Mouse (Mus musculus) Muller cell, postnatal 12 days (primary cell): ENCODE results near the gene Myo18a.

Source experiments
- DNase-seq: peaks from one replicate; pipeline ENCODE4 v3.0.0-alpha.2; 2015; ENCODE audit errors: inconsistent ontology term

Gene Myo18a

DNA sequence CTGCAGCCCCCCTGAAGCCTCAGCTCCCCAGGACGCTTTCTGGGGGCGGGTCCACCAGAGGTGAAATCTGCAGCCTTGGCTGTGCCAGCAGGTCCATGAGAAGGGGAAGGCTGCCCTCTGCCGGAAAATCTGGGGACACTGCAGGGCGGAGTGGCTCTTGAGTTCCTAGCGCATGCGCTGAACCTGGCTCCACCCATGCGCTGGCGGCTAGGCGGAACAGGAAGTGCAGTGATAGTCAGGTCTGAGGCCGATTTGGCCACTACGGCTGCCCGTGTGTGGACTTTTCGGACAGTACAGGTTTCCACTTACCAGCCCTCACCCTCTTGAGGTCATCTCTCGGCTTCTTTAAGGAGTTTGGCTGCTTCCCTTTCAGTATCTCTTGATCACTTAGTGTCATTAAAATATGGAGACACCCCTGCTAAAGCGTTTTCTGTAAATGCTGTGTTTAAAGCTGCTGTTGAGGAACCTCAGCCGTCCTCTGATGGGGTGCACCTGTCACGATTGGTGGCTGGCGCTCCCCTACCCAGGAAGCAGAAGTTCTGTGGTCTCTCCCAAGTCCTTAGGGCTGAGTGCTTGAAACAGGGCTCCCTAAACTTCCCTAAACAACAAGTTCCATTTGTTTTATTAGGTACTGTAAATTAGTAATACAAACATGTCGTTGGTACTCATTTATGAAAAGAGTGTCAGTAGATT, 30.3 kb downstream of the Myo18a start:
- peak; percentile 94 for DNase-seq

DNA sequence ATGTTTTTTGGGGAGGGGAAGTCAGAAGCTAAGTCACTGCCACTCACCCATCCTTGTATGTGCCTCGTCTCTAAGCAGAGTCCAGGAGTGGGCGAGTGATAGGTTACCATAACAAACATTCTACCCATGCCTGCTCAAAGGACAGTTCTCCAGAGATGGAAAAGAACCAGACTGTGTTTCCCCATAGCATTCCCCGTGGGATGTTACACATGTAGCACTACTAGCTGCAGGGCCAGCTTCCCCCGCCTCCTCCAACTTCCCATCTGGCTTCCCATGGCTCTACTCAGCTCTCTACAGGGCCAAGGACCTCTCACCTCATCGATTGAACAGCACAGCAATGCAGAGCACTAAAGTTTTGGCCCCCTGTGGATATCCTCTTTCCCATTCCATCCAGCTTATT, 32.2 kb downstream of the Myo18a start:
- DNase-seq: no peak

DNA sequence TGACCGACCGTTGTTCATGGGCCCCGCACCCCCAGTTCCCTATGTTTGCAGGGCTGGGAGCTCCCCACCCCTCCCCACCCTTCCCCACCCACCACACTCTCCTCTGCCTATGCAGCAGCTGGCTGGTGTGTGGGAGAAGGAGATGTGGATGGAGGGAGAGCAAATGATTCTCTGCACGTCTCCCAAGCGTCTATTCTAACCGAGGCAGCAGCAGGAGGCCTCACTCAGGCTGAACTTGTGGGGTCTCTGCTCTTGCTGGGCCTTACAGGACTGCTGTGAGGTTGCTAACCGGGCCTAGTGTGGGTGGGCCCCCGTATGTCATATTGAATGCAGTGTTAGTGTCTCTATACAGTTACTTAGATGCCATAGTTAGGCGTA, 37.4 kb downstream of the Myo18a start:
- DNase-seq: no peak

DNA sequence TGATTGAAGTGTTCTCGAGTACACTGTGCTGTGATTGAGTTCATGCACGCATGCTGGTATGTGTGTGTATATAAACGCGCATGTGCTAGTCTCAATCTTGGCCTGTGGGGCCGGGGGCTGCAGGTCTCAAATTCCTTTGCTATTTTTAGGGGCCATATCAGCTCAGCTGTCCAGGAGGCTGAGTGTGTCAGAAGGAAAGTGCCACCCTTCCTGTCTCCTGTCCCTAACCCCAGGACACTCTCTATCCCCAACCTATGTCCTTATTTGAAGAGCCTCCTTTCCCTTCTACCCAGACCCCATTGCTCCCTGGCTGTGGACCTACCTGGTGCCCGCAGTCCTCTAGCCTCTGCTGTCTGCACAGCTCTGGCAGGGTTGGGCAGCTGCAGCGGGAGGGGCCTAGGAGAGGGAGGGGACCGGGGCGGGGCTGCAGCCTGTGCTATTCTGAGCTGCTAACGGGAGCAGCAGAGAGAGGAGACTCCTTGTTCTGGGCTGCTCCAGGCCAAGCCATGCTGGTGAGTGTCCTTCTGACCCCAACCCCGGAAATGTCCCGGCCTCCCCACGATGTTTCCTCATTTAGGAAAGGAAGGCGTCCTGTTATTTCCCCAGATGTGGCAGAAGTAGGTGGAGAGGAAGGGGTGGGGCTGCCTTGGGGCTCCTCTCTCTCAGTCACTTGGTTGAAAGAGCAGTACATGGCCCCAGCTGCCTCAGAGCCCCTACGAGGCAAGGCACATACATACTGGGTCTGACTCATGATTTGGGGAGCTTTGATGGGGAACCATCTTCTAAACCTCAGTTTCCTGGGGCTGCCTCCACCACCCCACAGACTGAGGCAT, 38.0 kb downstream of the Myo18a start:
- peak; percentile 71 for DNase-seq

DNA sequence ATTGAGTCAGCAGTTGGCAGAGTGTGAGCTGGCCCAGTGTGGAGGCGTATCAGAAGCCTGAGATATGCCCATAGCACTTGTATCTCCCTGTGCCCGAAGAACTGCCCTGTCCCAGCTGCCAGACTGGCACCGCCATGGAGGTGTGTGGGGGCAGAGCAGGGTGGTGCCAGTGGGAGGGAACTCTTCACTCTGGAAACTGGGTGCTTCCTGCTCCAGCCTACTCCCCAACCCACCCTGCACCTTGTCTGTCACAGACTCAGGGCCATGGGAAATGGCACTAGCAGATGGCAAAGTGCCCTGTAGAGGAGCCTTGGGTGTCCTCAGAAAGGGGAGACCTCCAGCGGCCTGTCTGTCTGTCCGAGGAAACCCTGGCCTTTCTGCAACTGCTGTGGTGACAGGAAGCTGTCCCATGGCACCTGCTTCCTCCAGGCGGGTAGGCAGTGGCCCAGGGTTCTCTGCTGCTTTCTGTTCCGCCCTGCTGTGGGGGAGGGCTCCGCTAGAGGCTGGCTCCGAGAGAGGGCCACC, 39.4 kb downstream of the Myo18a start:
- no peak for DNase-seq

DNA sequence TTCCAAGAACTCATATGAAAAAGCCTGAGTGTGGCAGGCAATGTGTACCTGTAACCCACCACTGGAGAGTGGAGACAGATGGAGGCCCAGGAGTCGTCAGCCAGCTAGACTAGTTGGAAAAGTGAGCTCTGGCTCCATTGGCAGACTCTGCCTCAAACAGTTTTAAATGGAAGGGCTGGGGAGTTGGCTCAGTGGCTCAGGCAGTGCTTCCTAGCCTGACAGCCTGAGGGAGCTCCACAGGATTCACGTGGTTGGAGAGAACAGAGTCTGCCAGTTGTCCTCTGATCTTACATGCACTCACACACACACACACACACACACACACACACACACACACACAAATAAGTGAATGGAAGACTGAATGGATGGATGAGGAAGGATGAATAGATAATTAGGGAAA, 43.2 kb downstream of the Myo18a start:
- DNase-seq: no peak

DNA sequence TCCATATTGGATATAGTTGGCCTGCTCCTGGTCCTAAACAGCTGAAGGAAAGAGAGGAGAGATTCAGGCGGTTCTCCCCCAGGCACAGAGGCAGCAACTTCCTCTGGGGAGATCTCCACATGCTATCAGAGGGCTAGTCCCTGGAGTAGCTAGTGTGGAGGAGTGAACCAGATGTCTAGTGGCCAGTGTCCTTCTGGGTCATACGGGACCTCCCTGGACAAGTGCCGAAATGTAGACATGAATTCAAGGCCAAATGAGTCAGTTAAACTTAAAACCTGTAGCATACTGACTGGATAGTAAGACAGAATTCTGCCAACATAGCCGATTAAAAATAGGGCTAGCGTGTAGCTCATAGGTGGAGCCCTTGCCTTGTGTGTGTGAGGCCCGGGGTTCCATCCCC, 43.8 kb downstream of the Myo18a start:
- no peak for DNase-seq

DNA sequence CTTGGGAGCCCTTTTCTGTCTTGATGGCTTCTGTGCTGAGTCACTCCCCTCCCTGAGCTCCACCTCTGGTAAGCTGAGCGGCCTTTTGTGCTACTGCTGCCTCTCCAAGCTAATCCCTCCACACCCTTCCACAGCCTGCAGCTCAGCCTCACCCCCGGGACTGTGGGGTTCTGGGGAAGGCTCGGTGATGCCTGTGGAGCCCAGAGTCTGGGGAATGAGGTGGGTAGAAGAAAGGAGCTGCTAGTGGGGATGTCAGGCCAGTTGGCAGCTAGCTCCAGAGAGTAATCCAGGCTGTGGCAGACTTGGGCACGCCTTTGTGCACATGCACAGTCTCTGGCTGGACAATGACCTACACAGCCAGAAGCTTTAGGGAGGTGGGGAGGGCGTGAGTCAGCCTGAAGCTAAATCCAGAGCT, 45.0 kb downstream of the Myo18a start:
- peak; percentile 89 for DNase-seq

DNA sequence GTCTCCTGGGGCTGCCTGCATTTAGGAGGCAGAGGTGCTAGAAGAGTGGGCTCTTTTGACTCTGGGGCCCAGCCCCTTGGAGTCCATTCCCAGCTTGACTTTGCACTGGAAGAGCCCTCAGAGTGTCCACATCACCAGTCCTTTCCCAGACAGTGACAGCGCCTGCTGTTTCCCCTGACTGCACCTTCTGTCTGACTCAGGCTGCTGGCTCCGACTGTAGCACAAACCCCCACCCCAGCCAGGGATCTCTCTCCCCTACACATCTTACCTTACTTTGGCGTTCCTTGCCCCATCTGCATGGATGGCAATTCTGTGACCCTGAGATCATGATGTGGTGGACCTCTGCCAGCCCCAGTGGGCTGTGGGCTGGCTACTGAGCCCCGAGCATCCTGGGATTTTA, 46.2 kb downstream of the Myo18a start:
- DNase-seq: no peak

DNA sequence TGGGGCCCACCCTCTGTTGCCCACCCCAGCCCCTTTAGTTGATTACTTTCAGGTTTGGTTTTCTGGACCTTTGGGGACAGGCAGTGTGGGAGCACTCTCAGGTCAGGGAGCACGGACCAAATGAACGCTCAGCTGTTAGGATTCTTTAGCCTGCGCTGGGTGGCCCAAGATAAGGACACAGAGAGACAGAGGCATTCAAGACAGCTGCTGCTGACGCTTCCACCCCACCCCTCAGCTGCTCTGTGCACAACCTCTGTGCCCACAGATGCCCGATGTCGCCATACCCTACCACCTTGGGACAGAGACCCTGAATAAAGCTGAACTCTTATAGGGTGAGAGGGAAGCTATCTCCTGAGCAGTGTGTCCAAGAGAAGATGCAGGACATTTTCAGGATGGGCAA, 47.0 kb downstream of the Myo18a start:
- no peak for DNase-seq

DNA sequence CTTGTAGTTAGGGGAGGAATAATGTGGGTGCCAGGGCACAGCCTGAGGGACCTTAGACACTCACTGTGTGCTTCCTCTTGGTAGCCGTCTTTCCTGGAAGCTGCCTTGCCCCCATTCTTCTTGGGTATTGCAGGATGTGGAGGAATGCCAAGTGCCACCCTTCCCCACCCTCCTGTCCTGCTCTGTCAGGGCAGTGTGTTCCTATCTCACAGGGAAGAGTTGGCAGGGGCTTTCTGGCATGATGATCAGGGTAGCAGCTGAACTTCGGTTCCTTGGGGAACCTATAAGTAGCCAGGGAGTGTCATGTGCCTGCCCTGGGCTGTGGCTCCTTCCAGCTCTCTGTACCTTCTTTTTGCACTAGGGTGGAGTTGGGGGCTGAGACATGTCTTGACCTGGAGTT, 50.9 kb downstream of the Myo18a start:
- DNase-seq: no peak

DNA sequence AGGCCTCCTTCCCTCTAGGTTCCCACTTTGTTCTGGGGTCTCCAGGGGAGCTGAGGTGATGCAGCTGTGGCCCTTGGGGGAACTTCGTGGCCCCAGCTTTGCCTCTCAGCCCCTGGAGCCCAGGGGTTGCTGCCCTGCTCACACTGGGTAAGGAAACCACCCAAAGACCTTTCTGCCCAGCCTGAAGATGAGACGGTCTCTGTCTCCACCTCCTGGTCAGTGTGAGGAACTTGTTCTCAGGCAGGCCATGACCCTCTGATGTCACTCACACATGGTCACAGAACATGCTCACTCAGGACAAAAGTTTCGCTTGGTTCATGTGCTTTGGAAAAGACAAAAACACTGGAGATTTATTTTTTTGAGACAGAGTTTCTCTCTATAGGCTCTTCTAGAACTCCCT, 53.0 kb downstream of the Myo18a start:
- peak; percentile 69 for DNase-seq

DNA sequence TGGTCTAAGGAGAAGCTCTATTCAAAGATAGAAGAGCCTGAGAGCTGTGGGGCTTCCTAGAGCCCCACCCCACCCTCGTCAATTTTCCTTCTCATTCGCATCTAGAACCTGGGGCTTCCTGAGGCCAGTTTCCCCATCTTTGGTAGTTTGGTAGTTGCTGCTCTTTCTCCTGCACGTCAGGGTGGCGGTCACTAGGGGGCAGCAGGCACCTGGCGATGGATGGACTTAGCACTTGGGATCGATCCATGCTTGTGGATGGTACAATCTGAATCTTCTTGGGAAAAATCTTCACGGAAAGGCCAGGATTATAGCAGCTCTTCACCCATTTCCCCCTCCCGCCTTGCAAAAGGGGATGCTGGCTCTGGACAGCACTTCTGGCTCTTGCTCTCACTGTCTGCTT, 58.6 kb downstream of the Myo18a start:
- DNase-seq: no peak

DNA sequence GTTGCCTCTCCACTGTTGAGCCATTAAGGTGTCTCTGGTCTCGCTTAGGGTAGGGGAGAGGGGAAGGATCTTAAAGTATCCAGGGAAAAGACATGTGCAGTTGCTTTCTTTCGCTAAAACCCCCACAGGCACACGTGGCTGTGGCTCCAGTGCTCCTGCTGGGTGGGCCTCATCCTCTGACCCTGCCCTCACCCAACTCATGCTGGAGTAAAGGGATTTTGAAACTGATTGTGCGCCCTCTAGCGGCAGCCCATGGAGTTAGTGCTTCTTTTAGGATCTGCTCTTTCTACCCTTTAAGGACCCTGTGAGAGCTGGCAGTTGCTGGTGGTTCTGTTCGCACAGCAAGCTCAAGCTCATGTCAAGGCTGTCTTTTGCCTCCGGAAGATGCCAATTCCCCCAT, 59.7 kb downstream of the Myo18a start:
- DNase-seq: no peak

DNA sequence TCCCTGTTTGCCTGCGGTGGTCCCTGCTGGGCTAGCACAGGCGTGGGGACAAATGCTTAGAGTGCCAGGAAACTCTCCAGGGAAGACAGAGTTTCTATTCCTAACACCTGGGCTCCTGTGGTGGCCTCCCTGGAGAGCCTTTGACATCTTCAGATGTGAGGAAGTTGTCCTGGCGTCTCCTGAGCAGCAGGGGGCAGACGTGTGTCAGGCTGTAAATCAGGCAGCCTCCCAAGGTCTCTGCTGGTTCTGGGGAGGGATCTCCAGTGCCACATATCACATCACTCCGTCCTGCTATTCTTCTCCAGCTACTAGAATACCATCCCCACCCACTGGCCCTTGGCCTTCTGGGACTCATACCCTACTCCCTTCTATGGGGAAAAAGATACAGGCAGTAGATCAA, 62.8 kb downstream of the Myo18a start:
- peak; percentile 55 for DNase-seq

DNA sequence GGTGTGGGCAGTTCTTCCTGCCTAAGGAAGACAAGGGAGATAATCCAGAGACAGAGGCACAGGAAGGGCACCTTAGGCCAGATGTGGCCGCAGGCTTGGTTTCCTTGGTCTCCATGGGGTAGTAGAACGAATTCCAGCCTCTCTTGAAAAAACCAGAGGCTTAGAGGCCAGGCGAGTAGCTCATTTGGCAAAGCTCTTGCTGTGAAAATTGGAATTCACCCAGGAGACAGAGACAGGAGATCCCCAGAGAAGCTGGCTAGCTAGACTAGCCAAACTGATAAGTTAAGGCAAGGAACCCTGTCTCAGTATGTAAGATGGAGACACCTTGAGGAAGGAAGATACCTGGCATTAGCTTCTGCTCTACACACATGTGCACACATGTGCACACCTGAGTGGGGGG, 63.3 kb downstream of the Myo18a start:
- no peak for DNase-seq

DNA sequence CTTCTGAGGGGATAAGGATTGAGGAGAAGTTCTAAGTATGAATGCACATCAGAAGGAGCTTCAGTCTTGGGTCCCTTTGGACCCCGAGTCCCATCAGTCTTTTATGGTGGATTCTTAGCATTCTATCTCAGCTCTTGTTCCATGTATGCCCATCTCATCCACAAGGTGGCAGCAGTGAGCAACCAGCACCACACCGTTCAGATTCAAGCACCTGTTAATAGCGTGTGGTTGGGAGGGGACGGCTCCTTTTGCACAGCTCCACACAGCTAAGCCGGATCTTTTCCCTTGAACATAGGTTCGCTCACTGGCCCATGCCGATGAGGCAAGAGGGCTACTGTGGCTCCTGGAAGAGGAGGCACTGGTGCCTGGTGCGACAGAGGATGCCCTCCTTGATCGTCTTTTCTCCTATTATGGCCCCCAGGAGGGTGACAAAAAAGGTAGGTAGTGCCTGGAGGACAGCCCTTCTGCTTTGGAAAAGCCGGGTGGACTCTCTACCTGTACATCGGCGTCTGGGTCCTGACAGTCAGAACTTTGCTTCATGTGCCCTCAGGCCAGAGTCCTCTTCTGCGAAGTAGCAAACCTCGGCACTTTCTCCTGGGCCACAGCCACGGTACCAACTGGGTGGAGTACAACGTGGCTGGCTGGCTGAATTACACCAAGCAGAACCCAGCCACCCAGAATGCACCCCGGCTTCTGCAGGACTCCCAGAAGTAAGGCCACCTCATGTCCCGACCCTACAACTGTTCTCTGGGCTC, 64.4 kb downstream of the Myo18a start:
- no peak for DNase-seq

DNA sequence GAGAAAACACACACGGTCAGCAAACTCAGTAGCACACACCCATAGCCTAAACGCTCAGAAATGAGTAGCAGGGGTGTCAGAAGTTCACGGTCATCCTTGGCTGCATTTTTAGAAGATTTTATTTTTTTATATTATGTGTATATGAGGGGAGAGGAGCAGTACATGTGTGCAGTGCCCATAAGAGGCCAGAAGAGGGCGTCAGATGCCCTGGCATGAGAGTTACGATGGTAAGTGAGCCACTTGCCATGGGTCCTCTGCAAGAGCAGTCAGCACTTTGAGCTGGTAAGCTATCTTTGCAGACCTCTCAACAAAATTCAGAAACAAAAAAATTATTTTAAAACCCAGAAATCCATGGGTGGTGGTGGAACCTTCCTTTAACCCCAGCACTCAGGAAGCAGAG, 65.1 kb downstream of the Myo18a start:
- DNase-seq: no peak

DNA sequence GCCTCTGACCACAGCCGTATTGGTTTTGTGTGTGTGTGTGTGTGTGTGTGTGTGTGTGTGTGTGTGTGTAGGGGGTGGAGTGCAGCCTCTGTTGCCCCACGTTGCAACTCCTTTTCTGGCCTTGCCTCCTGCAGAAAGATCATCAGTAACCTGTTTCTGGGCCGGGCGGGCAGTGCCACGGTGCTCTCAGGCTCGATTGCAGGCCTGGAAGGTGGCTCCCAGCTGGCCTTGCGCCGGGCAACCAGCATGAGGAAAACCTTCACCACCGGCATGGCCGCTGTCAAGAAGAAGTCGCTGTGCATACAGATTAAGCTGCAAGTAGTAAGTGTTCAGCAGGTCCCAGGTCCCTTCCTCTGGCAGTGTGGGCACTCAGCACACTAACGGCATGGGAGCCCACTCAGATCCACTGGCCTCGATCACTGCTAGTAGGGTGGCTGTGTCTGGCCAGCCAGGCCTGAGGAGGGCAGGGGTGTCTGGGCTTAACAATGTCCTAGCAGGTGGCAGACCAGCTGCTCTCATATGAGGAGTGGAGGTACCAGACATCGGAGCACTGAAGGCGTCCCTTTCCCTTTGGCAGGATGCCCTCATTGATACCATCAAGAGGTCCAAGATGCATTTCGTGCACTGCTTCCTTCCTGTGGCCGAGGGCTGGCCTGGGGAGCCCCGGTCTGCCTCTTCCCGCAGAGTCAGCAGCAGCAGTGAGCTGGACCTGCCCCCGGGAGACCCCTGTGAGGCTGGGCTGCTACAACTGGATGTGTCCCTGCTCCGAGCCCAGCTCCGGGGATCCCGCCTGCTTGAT, 66.2 kb downstream of the Myo18a start:
- no peak for DNase-seq

DNA sequence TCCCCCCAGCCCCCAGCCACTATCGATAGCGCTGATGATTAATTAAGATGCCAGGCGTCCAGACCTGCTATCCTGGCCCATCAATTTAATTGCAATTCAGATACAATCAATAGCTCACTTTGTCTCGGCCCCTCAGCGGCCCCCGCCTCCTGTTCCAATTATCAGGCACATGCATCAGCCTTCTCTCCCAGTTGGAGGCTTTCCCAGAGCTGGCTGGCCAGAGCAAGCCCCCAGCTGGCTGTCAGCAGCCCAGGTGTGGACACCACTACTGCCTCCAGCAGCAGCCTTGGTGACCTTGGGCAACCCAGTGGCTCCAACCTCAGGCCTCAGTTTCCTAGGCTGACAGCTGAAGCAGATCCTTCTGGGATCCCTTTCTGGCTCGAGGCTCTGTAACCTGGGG, 67.8 kb downstream of the Myo18a start:
- no peak for DNase-seq

DNA sequence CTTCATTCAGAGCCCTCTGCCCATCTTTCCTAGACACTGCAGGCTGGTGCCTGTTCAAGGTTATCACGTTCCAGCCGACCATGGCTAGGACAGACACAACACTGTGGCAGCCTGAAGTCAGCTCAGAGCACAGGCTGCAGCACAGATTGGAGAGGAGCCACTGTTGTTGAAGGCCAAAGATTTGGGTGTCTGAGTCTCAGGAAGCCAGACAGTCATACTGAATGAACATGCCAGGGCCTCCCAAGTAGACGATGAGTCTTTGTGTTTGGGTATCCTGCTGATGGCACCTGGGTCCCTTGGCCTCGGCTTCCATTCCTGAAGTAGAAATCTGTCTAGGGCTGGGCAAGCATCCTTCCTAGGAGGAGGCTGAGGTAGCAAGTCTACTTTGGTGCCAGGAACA, 69.5 kb downstream of the Myo18a start:
- DNase-seq: no peak

DNA sequence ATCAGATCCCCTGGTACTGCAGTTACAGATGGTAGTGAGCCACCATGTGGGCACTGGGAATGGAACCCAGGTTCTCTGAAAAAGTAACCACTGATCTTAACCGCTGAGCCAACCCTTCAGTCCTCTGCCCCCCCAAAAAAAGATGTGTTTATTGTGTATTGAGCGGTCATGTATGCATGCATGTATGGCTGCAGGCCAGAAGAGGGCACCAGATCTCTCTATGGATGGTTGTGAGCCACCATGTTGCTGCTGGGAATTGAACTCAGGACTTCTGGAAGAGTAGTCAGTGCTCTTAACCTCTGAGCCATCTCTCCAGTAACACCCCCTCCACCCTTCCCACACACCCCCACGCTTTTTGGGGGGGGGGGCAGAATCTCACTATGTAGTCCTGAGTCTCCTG, 72.1 kb downstream of the Myo18a start:
- no peak for DNase-seq
